Mouse (Mus musculus): ENCODE results near the gene Grm4. TPM values are rescaled to one million over a fixed set of nuclear protein-coding genes. Genes with fewer than 3 reads are reported as not detected.
A peak's percentile ranks its signal among the peaks of the same experiment; 100 is the strongest.

Grm4 gene
- polyA plus RNA-seq, 1 experiment: not detected

GRCm38 (mm10) chr17:27506362-27506761, 14.8 kb downstream of the Grm4 start:
- Histone ChIP-seq H3K79me2 (ENCODE audit: control insufficient read depth, insufficient read depth) (no peaks in the 10 kb centered on the region), H3K4me2 (ENCODE audit: low read depth) (no peak overlapping the region), H3ac (ENCODE audit: control insufficient read depth, insufficient read length) (no peak overlapping the region), H3K4me3 (no peak overlapping the region), H3K27me3 (ENCODE audit: control insufficient read depth, insufficient read depth, insufficient read length) (peaks cover 62% of the 10 kb centered on the region), H3K36me3 (ENCODE audit: control insufficient read depth, insufficient read depth) (no peaks in the 10 kb centered on the region)
- no peak for TF ChIP-seq USF1 (IDR thresholded peaks at IDR 0.05; ENCODE audit: low read depth)
- TF ChIP-seq REST (IDR thresholded peaks at IDR 0.05; ENCODE audit: insufficient read depth, insufficient read length): peak; percentile 54

GRCm38 (mm10) chr17:27505221-27505881, 15.9 kb downstream of the Grm4 start:
- Histone ChIP-seq H3ac (ENCODE audit: control insufficient read depth, insufficient read length) (no peak overlapping the region), H3K4me2 (ENCODE audit: low read depth) (peak overlapping the region; percentile 1), H3K4me3 (no peak overlapping the region), H3K36me3 (ENCODE audit: control insufficient read depth, insufficient read depth) (no peaks in the 10 kb centered on the region), H3K79me2 (ENCODE audit: control insufficient read depth, insufficient read depth) (no peaks in the 10 kb centered on the region), H3K27me3 (ENCODE audit: control insufficient read depth, insufficient read depth, insufficient read length) (peaks cover 52% of the 10 kb centered on the region)
- TF ChIP-seq TCF3 (IDR thresholded peaks at IDR 0.05; ENCODE audit: insufficient read length, low read depth) (peak; percentile 84), MYOD1 (IDR thresholded peaks at IDR 0.05; ENCODE audit: control insufficient read depth in 1 of 3, insufficient read length in 2 of 3, low read depth in 2 of 3) (peak in 2 of 3 experiments; percentile 84 to 91), TCF12 (IDR thresholded peaks at IDR 0.05; ENCODE audit: insufficient read depth, poor library complexity, severe bottlenecking) (peak; percentile 6), POLR2A (IDR thresholded peaks at IDR 0.05; ENCODE audit: insufficient read length, low read depth) (no peak), MYOG (IDR thresholded peaks at IDR 0.05; ENCODE audit: control insufficient read depth in 1 of 3, insufficient read depth in 1 of 3, insufficient read length in 2 of 3, low read depth in 2 of 3) (peak in 2 of 3 experiments; percentile 89 to 95)

GRCm38 (mm10) chr17:27503869-27504268, 17.3 kb downstream of the Grm4 start:
- Histone ChIP-seq H3ac (ENCODE audit: control insufficient read depth, insufficient read length) (no peak overlapping the region), H3K4me2 (ENCODE audit: low read depth) (no peak overlapping the region), H3K79me2 (ENCODE audit: control insufficient read depth, insufficient read depth) (no peaks in the 10 kb centered on the region), H3K4me3 (no peak overlapping the region), H3K36me3 (ENCODE audit: control insufficient read depth, insufficient read depth) (no peaks in the 10 kb centered on the region), H3K27me3 (ENCODE audit: control insufficient read depth, insufficient read depth, insufficient read length) (peaks cover 37% of the 10 kb centered on the region)
- TF ChIP-seq USF1 (IDR thresholded peaks at IDR 0.05; ENCODE audit: low read depth) (no peak), REST (IDR thresholded peaks at IDR 0.05; ENCODE audit: insufficient read depth, insufficient read length) (no peak), TCF12 (IDR thresholded peaks at IDR 0.05; ENCODE audit: insufficient read depth, poor library complexity, severe bottlenecking) (no peak), SRF (IDR thresholded peaks at IDR 0.05; ENCODE audit: control insufficient read depth, insufficient read length, low read depth) (no peak), TCF3 (IDR thresholded peaks at IDR 0.05; ENCODE audit: insufficient read length, low read depth) (no peak), MYOG (IDR thresholded peaks at IDR 0.05; ENCODE audit: control insufficient read depth in 1 of 3, insufficient read depth in 1 of 3, insufficient read length in 2 of 3, low read depth in 2 of 3) (no peak), CEBPB (IDR thresholded peaks at IDR 0.05; ENCODE audit: insufficient read depth, poor library complexity, severe bottlenecking) (no peak), MAX (IDR thresholded peaks at IDR 0.05; ENCODE audit: low read depth) (no peak), MYOD1 (IDR thresholded peaks at IDR 0.05; ENCODE audit: control insufficient read depth in 1 of 3, insufficient read length in 2 of 3, low read depth in 2 of 3) (no peak), POLR2AphosphoS2 (IDR thresholded peaks at IDR 0.05; ENCODE audit: insufficient read length, low read depth) (no peak), POLR2A (IDR thresholded peaks at IDR 0.05; ENCODE audit: insufficient read length, low read depth) (no peak)

GRCm38 (mm10) chr17:27502736-27503445, 18.3 kb downstream of the Grm4 start:
- Histone ChIP-seq H3K36me3 (ENCODE audit: control insufficient read depth, insufficient read depth) (no peaks in the 10 kb centered on the region), H3ac (ENCODE audit: control insufficient read depth, insufficient read length) (no peak overlapping the region), H3K4me3 (no peak overlapping the region), H3K27me3 (ENCODE audit: control insufficient read depth, insufficient read depth, insufficient read length) (peaks cover 27% of the 10 kb centered on the region), H3K4me2 (ENCODE audit: low read depth) (no peak overlapping the region), H3K79me2 (ENCODE audit: control insufficient read depth, insufficient read depth) (no peaks in the 10 kb centered on the region)
- TF ChIP-seq REST (IDR thresholded peaks at IDR 0.05; ENCODE audit: insufficient read depth, insufficient read length) (no peak), CEBPB (IDR thresholded peaks at IDR 0.05; ENCODE audit: insufficient read depth, poor library complexity, severe bottlenecking) (no peak), POLR2AphosphoS2 (IDR thresholded peaks at IDR 0.05; ENCODE audit: insufficient read length, low read depth) (no peak), TCF12 (IDR thresholded peaks at IDR 0.05; ENCODE audit: insufficient read depth, poor library complexity, severe bottlenecking) (no peak)

- Histone ChIP-seq H3ac (ENCODE audit: control insufficient read depth, insufficient read length) (no peak overlapping the region), H3K4me3 (no peak overlapping the region), H3K4me2 (ENCODE audit: low read depth) (no peak overlapping the region), H3K79me2 (ENCODE audit: control insufficient read depth, insufficient read depth) (no peaks in the 10 kb centered on the region), H3K27me3 (ENCODE audit: control insufficient read depth, insufficient read depth, insufficient read length) (peaks cover 21% of the 10 kb centered on the region), H3K36me3 (ENCODE audit: control insufficient read depth, insufficient read depth) (no peaks in the 10 kb centered on the region)
- no peak for TF ChIP-seq MYOD1 (IDR thresholded peaks at IDR 0.05; ENCODE audit: control insufficient read depth in 1 of 3, insufficient read length in 2 of 3, low read depth in 2 of 3)
- TF ChIP-seq USF1 (IDR thresholded peaks at IDR 0.05; ENCODE audit: low read depth): no peak
- TF ChIP-seq TCF3 (IDR thresholded peaks at IDR 0.05; ENCODE audit: insufficient read length, low read depth): no peak
- TF ChIP-seq TCF12 (IDR thresholded peaks at IDR 0.05; ENCODE audit: insufficient read depth, poor library complexity, severe bottlenecking): no peak
- no peak for TF ChIP-seq POLR2A (IDR thresholded peaks at IDR 0.05; ENCODE audit: insufficient read length, low read depth)
- no peak for TF ChIP-seq POLR2AphosphoS2 (IDR thresholded peaks at IDR 0.05; ENCODE audit: insufficient read length, low read depth)
- TF ChIP-seq REST (IDR thresholded peaks at IDR 0.05; ENCODE audit: insufficient read depth, insufficient read length): no peak
- TF ChIP-seq SRF (IDR thresholded peaks at IDR 0.05; ENCODE audit: control insufficient read depth, insufficient read length, low read depth): no peak
- TF ChIP-seq E2F4 (IDR thresholded peaks at IDR 0.05; ENCODE audit: insufficient read depth): no peak
Observed at GRCm38 (mm10) chr17:27502288-27502687, 18.9 kb downstream of the Grm4 start.

Data from myocyte (in vitro differentiated cells).